Mouse (Mus musculus) cortical plate, adult 2 months (tissue): Measurements from ENCODE around the gene Hcn2. TPM values are rescaled to one million over a fixed set of nuclear protein-coding genes. Genes with fewer than 3 reads are reported as not detected.

ENCODE experiments used
- H3K27ac ChIP-seq: fragments of 200-500 bp; 2 replicates; pipeline ENCODE4 v1.5.1; 2012; ENCODE audit warnings: low read length, control low read depth, inconsistent platforms; ENCODE audit not compliant: insufficient read depth
- H3K4me1 ChIP-seq: fragments of 200-500 bp; 2 replicates; pipeline ENCODE4 v1.6.1; 2011; ENCODE audit warnings: low read length; ENCODE audit not compliant: control insufficient read depth, insufficient read depth
- H3K4me3 ChIP-seq: fragments of 200-500 bp; 2 replicates; pipeline ENCODE4 v1.5.1; 2011; ENCODE audit warnings: mild to moderate bottlenecking, low read length, control low read depth; ENCODE audit not compliant: insufficient read depth
- CTCF ChIP-seq: fragments of 200-500 bp; IDR thresholded peaks from 2 replicates; pipeline ENCODE4 v1.5.1; 2011; ENCODE audit warnings: mild to moderate bottlenecking, control low read depth, low read length; ENCODE audit not compliant: insufficient read depth; ENCODE audit errors: extremely low read depth
- POLR2A ChIP-seq: fragments of 200-500 bp; IDR thresholded peaks from 2 replicates; pipeline ENCODE4 v1.6.1; 2011; ENCODE audit warnings: mild to moderate bottlenecking, low read length, control low read depth; ENCODE audit not compliant: insufficient read depth; ENCODE audit errors: extremely low read depth
- polyA plus RNA-seq: library from polyadenylated mRNA; depleted of rRNA; stranded (reverse); fragments of >200 nt; gene quantifications from 2 replicates; pipeline ENCODE4 v1.2.3, GENCODE M21; 2012

Gene Hcn2
- polyA plus RNA-seq, 1 experiment, result 123 TPM

DNA sequence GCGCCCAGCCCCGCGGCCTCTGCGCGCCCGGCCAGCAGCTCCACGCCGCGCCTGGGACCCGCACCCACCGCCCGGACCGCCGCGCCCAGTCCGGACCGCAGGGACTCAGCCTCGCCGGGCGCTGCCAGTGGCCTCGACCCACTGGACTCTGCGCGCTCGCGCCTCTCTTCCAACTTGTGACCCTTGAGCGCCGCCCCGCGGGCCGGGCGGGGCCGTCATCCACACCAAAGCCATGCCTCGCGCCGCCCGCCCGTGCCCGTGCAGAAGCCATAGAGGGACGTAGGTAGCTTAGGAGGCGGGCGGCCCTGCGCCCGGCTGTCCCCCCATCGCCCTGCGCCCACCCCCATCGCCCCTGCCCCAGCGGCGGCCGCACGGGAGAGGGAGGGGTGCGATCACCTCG lies 18.9 kb downstream of the Hcn2 start:
- TF ChIP-seq CTCF (no peak), POLR2A (no peak)
- Histone ChIP-seq H3K4me3 (no peak overlapping the region), H3K27ac (no peak overlapping the region), H3K4me1 (no peaks in the 10 kb centered on the region)

DNA sequence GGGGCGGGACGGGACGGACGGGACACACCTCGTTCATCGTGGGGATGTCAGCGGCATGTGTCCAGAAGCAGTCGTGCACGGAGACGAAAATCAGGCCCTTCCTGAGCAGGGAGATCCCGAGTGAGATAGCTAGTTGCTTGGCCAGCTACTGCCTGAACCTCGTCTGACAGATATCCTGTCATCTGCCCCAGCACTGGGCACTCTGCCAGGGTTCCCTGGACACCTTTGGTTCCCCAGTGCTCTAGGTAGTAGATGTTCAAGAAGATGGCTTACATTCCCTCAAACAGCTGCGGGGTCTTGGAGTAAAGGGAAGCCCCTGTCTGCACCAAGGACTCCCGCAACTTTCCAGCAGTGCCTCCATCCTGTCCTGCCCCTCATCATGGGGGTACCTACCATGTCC lies 20.3 kb downstream of the Hcn2 start:
- no peak overlapping the region for H3K27ac ChIP-seq
- H3K4me3 ChIP-seq, result no peak overlapping the region
- TF ChIP-seq POLR2A (no peak), CTCF (no peak)
- no peaks in the 10 kb centered on the region for H3K4me1 ChIP-seq

DNA sequence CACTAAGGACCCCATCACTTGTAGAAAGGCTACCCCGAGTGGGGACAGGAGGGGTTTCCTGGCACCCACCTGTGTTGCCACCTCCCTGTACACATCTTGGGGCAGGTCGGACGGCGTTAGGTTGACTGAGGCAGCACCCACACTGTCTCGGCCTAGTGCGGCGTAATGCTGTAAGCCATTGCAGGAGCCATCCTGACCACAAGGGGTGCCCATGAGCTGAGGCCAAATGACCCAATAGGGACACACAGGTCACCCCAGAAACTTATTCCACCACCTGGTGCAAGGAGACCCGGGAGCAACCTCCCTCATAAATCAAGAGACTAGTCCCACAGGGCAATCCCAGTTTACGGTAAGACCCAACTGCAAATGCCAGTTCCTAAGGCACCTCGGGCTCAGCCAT lies 21.8 kb downstream of the Hcn2 start:
- no peak for TF ChIP-seq POLR2A
- peak; percentile 61 for TF ChIP-seq CTCF
- Histone ChIP-seq H3K4me3 (no peak overlapping the region), H3K27ac (no peak overlapping the region), H3K4me1 (no peaks in the 10 kb centered on the region)

DNA sequence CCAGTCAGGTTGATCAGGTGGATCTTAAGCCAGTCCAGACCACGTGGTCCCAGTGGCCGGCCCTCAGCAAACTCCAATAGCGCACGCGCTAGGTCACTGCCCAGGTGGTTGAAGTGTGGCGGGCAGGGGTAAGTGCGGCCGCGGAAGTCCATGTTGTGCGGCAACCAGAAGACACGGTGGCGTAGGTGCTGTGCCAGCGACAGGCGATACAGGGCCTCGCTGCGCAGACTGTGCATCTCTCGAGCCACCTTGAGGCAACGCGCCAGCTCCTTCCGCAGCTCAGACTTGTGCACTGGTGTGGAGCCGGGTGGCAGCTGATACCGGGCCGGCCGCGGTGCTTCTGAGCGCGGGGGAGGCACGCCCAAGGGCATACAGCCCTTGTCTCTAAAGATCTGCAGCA lies 22.8 kb downstream of the Hcn2 start:
- no peak overlapping the region for H3K4me3 ChIP-seq
- H3K4me1 ChIP-seq, result no peaks in the 10 kb centered on the region
- no peak overlapping the region for H3K27ac ChIP-seq
- no peak for TF ChIP-seq POLR2A
- no peak for TF ChIP-seq CTCF

DNA sequence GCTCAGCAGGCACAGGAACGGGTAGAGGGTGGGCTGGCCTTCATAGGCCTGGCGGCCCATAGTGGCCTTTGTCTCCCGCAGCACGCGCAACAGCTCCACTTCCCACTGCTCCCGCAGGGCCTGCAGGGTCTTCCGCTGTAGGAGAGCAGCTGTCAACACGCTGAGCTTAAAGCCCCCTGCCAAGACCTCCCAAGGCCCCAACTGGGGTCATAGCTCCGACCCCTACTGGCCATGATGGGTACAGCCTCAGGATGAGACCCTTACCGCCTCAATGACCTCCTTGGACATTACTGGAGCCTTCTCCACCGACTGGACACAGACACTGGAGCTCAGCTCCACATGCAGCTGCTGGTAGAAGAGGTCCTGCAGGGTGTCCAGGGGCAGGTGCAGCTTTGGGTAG lies 24.4 kb downstream of the Hcn2 start:
- Histone ChIP-seq H3K27ac (no peak overlapping the region), H3K4me3 (no peak overlapping the region), H3K4me1 (peaks cover 3% of the 10 kb centered on the region)
- TF ChIP-seq CTCF (no peak), POLR2A (no peak)

DNA sequence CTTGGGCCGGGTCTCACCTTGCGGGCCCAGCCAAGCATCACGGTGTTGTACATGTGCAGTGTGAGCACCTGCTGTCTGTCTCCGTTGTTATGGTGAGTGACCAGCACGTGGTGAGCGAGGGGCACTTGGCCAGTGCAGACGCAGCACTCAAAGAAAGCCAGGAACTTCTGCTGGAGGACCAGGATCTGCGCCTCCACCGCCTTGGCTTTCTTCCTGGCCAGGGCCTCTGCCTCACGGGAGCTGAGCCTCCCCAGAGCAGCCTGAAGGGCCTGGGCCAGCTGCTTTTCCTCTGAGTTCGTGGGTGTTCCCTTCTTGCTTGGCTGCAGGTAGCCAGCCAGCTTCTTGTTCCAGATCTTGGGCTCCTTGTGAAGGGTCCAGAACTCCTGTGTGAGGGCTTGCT lies 26.7 kb downstream of the Hcn2 start:
- no peak overlapping the region for H3K27ac ChIP-seq
- H3K4me3 ChIP-seq, result no peak overlapping the region
- H3K4me1 ChIP-seq, result peaks cover 3% of the 10 kb centered on the region
- TF ChIP-seq CTCF (no peak), POLR2A (no peak)

DNA sequence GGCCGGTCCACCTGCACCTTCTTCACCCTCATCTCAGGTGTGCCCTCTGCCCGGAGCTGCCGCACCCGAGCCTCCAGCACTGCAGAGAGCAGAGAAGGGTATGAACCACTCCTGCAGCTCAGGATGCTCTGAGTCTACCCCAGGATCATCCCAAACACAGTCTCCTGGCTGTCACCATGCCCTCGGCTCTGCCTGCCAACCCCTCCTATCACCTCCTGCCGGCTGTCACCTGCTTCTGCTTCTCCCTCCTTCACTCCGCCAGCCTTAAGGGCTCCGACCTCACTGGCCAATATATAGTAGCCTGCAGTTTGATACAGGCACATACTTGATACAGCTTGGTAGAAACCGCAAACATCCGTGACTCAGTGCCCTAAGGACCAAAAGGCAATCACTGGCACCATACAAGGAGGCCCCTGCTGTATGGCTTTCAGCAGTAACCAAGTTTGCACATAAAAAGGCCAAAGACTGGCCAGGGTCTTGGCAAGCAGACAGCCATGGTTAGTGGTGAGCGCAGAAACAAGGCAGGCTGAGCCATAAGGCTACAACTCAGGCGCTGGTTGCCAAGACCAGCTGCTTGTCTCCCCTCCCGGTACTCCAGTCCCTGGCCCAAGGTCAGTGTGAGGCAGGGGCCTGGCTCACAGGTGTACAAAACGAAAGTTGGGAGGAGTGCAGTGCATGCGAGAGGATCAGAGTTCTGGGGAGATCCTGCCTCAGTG lies 27.4 kb downstream of the Hcn2 start:
- Histone ChIP-seq H3K27ac (no peak overlapping the region), H3K4me3 (no peak overlapping the region), H3K4me1 (peaks cover 3% of the 10 kb centered on the region)
- TF ChIP-seq POLR2A (no peak), CTCF (no peak)

DNA sequence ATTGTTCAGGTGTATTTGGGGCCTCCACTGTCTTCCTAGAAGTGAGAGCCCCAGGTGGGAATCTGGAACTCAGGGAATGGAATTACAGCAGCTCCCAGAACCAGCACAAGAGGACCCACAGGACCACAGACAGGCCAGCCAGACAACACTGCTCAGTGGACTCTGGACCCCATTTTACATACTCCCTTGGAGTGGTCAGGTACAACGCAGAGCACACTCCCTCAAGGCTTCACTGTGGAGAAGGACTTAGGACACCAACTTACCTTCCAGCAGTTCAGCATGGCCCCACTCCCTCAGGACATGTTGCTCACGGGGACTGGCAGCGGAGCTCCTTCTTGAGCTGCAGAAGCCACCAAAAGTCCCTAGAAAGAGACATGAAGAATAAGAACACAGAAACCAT lies 29.0 kb downstream of the Hcn2 start:
- Histone ChIP-seq H3K27ac (no peak overlapping the region), H3K4me1 (peaks cover 3% of the 10 kb centered on the region), H3K4me3 (peak overlapping the region; percentile 72; the same call in 1 of the 2 replicates)
- TF ChIP-seq CTCF, result no peak
- no peak for TF ChIP-seq POLR2A

DNA sequence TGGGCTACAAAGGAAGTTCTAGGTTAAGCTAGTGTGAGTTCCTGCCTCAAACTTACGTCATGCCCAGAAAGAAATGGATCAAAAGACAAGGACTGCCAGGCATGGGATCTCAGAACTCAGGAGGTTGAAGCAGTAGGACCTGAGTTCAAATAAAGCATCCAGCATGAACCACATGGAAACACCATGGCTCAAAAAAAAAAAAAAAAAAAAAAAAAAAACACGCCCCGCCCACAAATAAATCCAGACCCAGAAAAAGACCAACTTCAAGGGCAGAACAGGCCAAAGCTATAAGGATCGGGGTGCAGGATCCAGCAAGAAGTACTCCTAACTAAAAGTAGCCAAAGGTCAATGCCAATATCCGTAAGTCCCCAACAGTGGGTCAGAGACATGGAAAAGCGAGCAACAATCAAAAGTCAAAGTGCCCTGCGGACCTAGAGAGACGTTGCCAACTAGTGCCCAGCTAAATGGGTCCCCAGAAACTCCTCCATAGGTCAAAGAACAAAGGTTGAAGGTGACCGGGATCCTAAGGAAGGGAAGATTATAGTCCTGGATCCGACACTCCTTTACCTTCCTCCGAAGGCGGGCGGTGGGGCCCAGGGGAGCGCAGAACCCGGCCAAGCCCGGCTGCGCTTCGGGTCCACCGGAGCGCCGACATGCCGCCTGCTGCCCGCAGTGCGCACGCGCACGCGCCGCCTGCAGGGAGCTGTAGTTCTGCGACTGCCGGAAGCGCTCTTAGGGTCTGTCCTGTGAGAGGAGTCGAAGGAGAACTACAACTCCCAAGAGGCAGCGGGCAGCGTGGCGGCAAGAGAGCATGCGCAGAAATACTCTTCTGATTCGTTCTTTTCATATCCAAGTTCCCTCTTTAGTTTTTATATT lies 29.7 kb downstream of the Hcn2 start, which contains the start of gene Polrmt:
Polrmt (minus strand) TSS at position 684 of the 876 bp plus-strand sequence.
- peak within 1 kb of the TSS; percentile 72 for H3K4me3 ChIP-seq
- H3K4me1 ChIP-seq, result peaks cover 3% of the 10 kb centered on the region
- no peak within 1 kb of the TSS for H3K27ac ChIP-seq
- TF ChIP-seq CTCF, result no peak
- peak; percentile 61; the same call in 1 of the 2 replicates for TF ChIP-seq POLR2A
